Mouse (Mus musculus) thymus, adult 2 months (tissue): ENCODE data around the gene Phc1. TPM values are rescaled to one million over a fixed set of nuclear protein-coding genes. Genes with fewer than 3 reads are reported as not detected.
A peak's percentile ranks its signal among the peaks of the same experiment; 100 is the strongest.

ENCODE experiments used
- DNase-seq: peaks from one replicate; pipeline ENCODE4 v3.0.0; 2021
- H3K27ac ChIP-seq: fragments of 200-500 bp; 2 replicates; pipeline ENCODE4 v1.5.1; 2012; ENCODE audit warnings: low read length, control low read depth; ENCODE audit not compliant: control insufficient read depth, insufficient read depth
- H3K27me3 ChIP-seq: fragments of 200-500 bp; 2 replicates; pipeline ENCODE4 v1.6.1; 2012; ENCODE audit warnings: mild to moderate bottlenecking, low read length, moderate library complexity, mixed read lengths; ENCODE audit not compliant: control insufficient read depth, insufficient read depth
- H3K36me3 ChIP-seq: fragments of 200-500 bp; 2 replicates; pipeline ENCODE4 v1.6.1; 2012; ENCODE audit warnings: mild to moderate bottlenecking, low read length, moderate library complexity; ENCODE audit not compliant: control insufficient read depth, insufficient read depth
- H3K4me1 ChIP-seq: fragments of 200-500 bp; replicated peaks from 2 replicates; pipeline ENCODE4 v1.6.1; 2012; ENCODE audit warnings: low read length; ENCODE audit not compliant: control insufficient read depth, insufficient read depth
- H3K4me3 ChIP-seq: fragments of 200-500 bp; 2 replicates; pipeline ENCODE4 v1.5.1; 2012; ENCODE audit warnings: mild to moderate bottlenecking, low read length, control low read depth, moderate library complexity; ENCODE audit not compliant: control insufficient read depth, insufficient read depth
- CTCF ChIP-seq: fragments of 200-500 bp; IDR thresholded peaks from 2 replicates; pipeline ENCODE4 v1.5.1; 2012; ENCODE audit warnings: mild to moderate bottlenecking, control low read depth, low read length, moderate library complexity, borderline replicate concordance; ENCODE audit not compliant: control insufficient read depth, poor library complexity, insufficient read depth; ENCODE audit errors: extremely low read depth
- POLR2A ChIP-seq: fragments of 200-500 bp; IDR thresholded peaks from 2 replicates; pipeline ENCODE4 v1.6.1; 2012; ENCODE audit warnings: mild to moderate bottlenecking, low read length, control low read depth, moderate library complexity; ENCODE audit not compliant: control insufficient read depth, poor library complexity, insufficient read depth; ENCODE audit errors: extremely low read depth
- WGBS: fragments of 180-500 bp; shearing (Covaris S2); methylation state at CpG from one replicate; pipeline ENCODE4 v1.1.7; 2018; 5-methylcytosine and 5-hydroxymethylcytosine counted together
- polyA plus RNA-seq: library from polyadenylated mRNA; depleted of rRNA; stranded (reverse); fragments of >200 nt; gene quantifications from 2 replicates; pipeline ENCODE4 v1.2.3, GENCODE M21; 2012

Phc1 gene
- polyA plus RNA-seq, 1 experiment, result 107 TPM

DNA sequence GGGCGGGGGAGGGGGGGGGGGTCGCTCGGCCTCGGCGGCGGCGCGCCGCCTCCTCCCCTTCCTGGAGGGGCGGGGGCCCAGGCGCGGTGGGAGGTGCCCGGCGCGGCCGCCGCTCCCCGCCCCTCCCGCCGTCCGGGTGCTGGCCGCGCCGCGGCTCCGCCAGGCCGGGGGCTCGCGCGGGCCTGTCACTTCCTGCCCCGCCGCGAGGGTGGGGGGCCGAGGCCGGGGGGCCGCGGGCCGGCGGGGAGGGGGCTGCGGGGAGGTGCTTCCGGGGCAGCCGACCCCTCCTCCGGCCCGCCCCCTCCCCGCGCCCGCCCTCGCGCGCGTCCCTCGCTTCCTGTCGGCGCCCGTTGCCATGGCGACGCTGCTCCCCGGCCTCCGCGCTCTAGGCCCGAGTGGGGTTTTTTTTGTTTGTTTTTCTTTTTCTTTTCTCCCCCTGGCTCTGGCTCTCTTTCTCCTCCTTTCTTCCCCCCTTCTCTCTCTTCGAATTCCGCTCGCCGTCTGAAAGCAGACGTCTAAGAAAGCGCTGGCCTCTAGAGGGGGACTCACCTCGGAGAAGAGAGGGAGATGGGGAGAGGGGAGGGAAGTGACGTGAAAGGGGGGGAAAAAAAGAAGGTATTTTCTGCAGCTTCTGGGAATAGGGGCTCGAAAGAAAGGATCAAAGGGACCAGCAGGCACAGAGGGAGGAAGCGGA is 566 bp downstream of the Phc1 start:
- H3K36me3 ChIP-seq, result no peaks in the 10 kb centered on the region
- 0% methylated on average over 38 of the region's 71 CpGs for WGBS
- TF ChIP-seq POLR2A (no peak), CTCF (no peak)
- peaks cover 1% of the 10 kb centered on the region; the same call in 1 of the 2 replicates for H3K4me1 ChIP-seq
- H3K27me3 ChIP-seq, result no peaks in the 10 kb centered on the region
- peak overlapping the region; percentile 91 for H3K27ac ChIP-seq
- peak; percentile 84 for DNase-seq
- peak overlapping the region; percentile 87 for H3K4me3 ChIP-seq

DNA sequence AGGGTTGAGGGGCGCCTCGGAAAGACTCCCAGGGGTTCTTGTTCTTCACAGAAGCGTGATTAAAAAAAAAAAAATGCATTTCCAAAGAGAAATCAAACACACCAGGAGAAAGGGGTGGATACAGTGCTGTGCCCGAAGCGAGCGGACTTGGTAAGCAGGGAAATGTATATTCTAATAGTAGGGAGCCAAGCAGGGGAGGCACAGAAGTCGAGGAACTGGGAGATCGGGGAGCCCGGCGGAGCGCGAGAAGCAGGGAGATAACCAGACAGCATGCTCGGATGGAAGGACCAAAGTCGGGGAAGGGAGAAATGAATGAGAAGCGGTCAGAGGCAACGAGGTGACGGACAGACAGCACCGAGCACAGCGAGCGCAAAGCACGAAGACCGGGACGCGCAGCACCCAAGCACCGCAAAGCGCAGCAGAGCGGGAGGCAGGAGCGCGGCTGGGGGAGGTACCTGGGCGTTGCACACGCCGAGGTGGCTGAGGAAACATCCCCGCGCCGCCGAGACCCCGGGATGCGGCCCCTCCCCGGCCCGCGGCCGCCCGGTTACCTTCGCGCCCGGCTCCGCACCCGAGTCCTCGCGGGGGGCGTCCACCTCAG is 1.2 kb downstream of the Phc1 start:
- peak; percentile 73 for DNase-seq
- Histone ChIP-seq H3K27ac (no peak overlapping the region), H3K4me1 (peaks cover 2% of the 10 kb centered on the region; the same call in 1 of the 2 replicates), H3K27me3 (no peaks in the 10 kb centered on the region), H3K36me3 (peaks cover 2% of the 10 kb centered on the region; the same call in 1 of the 2 replicates), H3K4me3 (peak overlapping the region; percentile 65)
- TF ChIP-seq POLR2A (no peak; the same call in 1 of the 2 replicates), CTCF (no peak)
- WGBS, result under 1% methylated on average over 46 of the region's 51 CpGs

DNA sequence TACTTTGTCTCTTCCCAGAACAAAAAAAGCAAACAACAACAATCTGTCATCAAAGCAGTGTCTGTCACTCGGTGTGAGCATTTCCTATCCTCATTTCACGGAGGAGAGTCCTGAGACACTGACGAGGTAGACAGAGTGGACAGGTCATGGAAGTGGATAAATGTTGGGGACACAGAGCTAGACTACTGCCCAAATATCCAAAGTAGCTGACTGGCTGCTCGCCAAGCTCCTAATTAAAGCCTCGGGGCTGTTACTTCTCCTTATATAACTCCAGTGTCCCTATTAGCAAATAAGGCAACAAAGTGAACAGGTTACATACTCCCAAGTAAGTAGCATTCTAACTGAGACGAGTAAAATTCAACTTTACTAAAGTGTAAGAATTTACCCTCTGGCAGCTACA is 2.8 kb downstream of the Phc1 start:
- Histone ChIP-seq H3K4me1 (peaks cover 4% of the 10 kb centered on the region; the same call in 1 of the 2 replicates), H3K27ac (no peak overlapping the region), H3K36me3 (peaks cover 18% of the 10 kb centered on the region), H3K27me3 (no peaks in the 10 kb centered on the region), H3K4me3 (no peak overlapping the region)
- DNase-seq, result no peak
- TF ChIP-seq POLR2A (no peak), CTCF (no peak)
- WGBS, result 91% methylated on average over 6 of the region's 6 CpGs

DNA sequence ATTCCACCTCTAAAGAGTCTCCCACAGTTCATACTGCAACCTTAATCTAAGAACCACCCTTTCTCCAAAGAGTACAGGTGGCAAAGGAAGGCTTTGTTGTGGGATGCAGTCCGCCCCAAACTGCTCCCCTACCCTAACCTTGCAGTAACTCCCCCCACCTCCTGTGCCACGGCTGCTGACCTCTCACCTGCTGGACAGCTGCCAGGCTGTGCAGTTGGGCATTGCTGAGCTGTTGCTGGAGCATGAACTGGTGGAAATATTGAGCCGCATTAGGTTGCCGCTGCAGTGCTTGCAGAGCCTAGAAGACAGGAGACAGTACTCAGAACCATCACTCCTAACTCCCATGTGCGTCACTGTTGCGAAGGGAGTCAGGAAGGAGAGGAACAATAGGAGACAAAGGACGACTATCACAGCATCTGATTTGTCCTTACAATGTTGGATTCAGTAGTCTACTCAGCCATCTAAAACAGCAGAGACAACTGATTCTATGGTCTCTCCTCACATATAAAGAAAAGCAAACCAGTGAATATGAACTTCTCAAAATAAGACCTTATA is 5.5 kb downstream of the Phc1 start:
- Histone ChIP-seq H3K4me3 (no peak overlapping the region), H3K4me1 (peaks cover 4% of the 10 kb centered on the region; the same call in 1 of the 2 replicates), H3K27ac (no peak overlapping the region), H3K27me3 (no peaks in the 10 kb centered on the region), H3K36me3 (peaks cover 29% of the 10 kb centered on the region)
- WGBS, result 72% methylated on average over 7 of the region's 7 CpGs
- TF ChIP-seq CTCF (no peak), POLR2A (no peak)
- no peak for DNase-seq

DNA sequence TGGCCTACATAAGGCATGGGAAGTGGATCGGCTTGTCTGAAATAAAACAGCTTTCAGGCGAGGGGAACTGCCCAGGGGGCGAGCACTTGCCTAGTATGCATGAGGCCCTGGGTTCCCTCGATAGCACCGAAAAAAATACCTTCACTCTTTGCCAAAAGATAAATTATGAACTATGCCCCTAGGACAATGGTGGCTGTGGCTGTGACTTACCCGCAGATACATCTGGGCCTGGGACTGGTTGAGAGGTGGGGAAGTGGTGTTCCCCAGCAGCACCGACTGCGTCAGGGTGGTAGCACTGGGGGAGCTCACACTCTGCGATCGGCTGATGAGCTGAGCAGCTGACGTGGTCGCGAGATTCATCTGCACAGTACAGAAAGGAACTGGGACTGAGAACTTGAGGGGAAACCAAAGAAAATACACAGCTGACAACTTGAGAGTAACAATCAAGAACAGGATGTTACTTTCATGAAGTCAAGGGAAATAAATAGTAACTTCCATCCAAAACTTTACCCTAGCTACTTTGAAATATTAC is 7.2 kb downstream of the Phc1 start:
- WGBS, result 78% methylated on average over 13 of the region's 13 CpGs
- H3K27me3 ChIP-seq, result no peaks in the 10 kb centered on the region
- TF ChIP-seq POLR2A (no peak), CTCF (no peak)
- peaks cover 4% of the 10 kb centered on the region; the same call in 1 of the 2 replicates for H3K4me1 ChIP-seq
- no peak overlapping the region for H3K4me3 ChIP-seq
- peaks cover 32% of the 10 kb centered on the region for H3K36me3 ChIP-seq
- no peak overlapping the region for H3K27ac ChIP-seq
- DNase-seq, result no peak

DNA sequence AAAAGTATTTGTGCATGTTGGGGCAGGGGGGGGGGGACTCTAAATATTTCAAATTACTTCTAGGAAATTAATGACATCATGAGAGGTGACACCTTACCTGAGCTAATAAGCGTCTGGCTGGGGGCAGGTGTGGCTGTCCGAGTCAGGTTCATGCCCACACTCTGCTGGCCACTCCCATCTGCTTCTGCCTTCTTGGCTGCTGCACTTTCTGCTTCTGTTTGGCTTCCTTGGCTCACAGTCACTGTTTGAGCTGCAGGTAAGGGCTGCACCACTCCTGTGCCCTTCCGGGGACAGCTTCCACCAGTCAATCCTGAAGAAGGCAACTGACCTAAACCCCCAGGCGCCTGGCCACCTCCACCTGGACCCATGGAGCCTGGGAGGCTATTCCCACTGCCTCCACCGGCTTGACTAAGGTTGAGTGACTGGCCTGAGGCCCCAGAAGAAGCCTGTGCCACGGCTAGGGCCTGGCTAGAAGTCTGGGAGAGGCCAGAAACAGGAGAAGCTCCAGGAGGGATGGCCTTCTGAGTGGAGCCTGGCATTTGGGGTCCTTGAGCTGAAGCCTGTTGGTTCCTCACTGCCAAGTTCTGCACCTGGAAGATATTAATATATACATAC is 14.9 kb downstream of the Phc1 start:
- Histone ChIP-seq H3K4me1 (no peaks in the 10 kb centered on the region), H3K36me3 (peaks cover 29% of the 10 kb centered on the region), H3K27ac (no peak overlapping the region), H3K27me3 (no peaks in the 10 kb centered on the region), H3K4me3 (no peak overlapping the region)
- TF ChIP-seq CTCF (no peak), POLR2A (no peak)
- DNase-seq, result no peak
- 98% methylated on average over 6 of the region's 6 CpGs for WGBS
